Mouse (Mus musculus) CH12.LX (cell line): Measurements from ENCODE around the gene Rbfox1.

Experiments used
- CHD2 ChIP-seq: IDR thresholded peaks from 2 replicates; pipeline ENCODE4 v1.6.1; 2011; ENCODE audit warnings: low read length, improper control_type of control experiment
- CTCF ChIP-seq, 2 experiments: IDR thresholded peaks in 1 of 2; conservative IDR thresholded peaks in 1 of 2; 2 replicates each; pipeline ENCODE4 v1.5.1; 2011 to 2012; ENCODE audit warnings: low read depth in 2 of 2, low read length in 2 of 2, improper control_type of control experiment in 1 of 2, inconsistent platforms in 1 of 2, mild to moderate bottlenecking in 1 of 2, moderate library complexity in 1 of 2
- ELF1 ChIP-seq: IDR thresholded peaks from 2 replicates; pipeline ENCODE4 v1.6.1; 2014; ENCODE audit warnings: low read depth, mild to moderate bottlenecking, inconsistent platforms, low read length, improper control_type of control experiment
- KAT2A ChIP-seq: IDR thresholded peaks from 2 replicates; pipeline ENCODE4 v1.6.1; 2012; ENCODE audit warnings: low read length, improper control_type of control experiment, inconsistent platforms; ENCODE audit not compliant: insufficient replicate concordance
- MAFK ChIP-seq: IDR thresholded peaks from 2 replicates; pipeline ENCODE4 v1.6.1; 2011; ENCODE audit warnings: low read length, improper control_type of control experiment; ENCODE audit not compliant: insufficient replicate concordance
- MEF2A ChIP-seq: IDR thresholded peaks from 2 replicates; pipeline ENCODE4 v1.6.1; 2014; ENCODE audit warnings: low read depth, mild to moderate bottlenecking, inconsistent platforms, low read length, improper control_type of control experiment, borderline replicate concordance
- POLR2A ChIP-seq: IDR thresholded peaks from 2 replicates; pipeline ENCODE4 v1.6.1; 2011; ENCODE audit warnings: low read depth, mild to moderate bottlenecking, improper control_type of control experiment, low read length
- POLR2AphosphoS2 ChIP-seq: IDR thresholded peaks from 2 replicates; pipeline ENCODE4 v1.6.1; 2011; ENCODE audit warnings: low read depth, low read length, improper control_type of control experiment
- SMC3 ChIP-seq: IDR thresholded peaks from 2 replicates; pipeline ENCODE4 v1.6.1; 2011; ENCODE audit warnings: low read depth, low read length, improper control_type of control experiment
- TCF12 ChIP-seq: IDR thresholded peaks from 2 replicates; pipeline ENCODE4 v1.6.1; 2014; ENCODE audit warnings: low read depth, mild to moderate bottlenecking, inconsistent platforms, low read length, improper control_type of control experiment
- USF2 ChIP-seq: conservative IDR thresholded peaks from 2 replicates; pipeline ENCODE4 v1.6.1; 2011; ENCODE audit warnings: low read depth, low read length, improper control_type of control experiment

- TF ChIP-seq POLR2A (no peak), ELF1 (no peak), KAT2A (no peak), USF2 (no peak), CTCF (conservative IDR thresholded peaks at IDR 0.05 in 1 of 2, IDR thresholded peaks at IDR 0.05 in 1 of 2; ENCODE audit: low read depth in 2 of 2, low read length in 2 of 2) (no peak), SMC3 (no peak), MEF2A (no peak), POLR2AphosphoS2 (no peak), TCF12 (no peak), MAFK (no peak), CHD2 (no peak)
These were observed 1456.0 kb downstream of the Rbfox1 start for GRCm38 (mm10) chr16:7341186-7341585.
